8 mouse cellular contexts compared by ENCODE assay signal in the genomic region with DNA sequence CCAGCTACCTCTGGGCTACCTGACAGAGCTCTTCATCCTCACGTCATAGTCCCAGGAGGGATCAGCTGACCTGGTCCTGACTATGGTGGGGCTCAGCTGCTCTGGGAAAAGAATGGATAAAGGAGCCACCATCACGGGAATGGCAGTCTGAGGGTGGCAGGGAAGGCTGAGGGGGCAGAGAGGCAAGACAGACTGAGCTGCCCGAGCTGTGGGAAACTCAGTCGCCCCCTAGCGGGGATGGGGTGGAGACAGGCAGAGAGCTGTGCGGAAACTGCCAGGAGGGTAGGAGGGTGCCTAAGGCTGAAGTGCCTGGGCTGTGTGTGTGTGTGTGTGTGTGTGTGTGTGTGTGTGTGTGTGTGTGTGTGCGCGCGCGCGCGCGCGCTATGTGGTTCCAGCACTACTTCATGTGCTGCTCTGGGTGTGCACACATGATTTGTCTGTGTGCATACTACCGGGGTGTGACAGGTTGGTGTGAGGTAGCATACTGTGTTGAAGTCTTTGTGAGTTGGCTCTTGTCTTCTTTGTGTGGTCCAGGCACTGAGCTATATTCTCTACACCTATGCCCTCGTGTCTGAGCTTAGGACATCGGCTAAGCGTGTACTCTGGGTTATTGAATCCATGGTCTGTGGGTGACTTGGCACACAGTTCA. TPM values are rescaled to one million over a fixed set of nuclear protein-coding genes. Genes with fewer than 3 reads are reported as not detected.
DNase-seq lines count a peak whose midpoint lies in the region; ATAC-seq and TF ChIP-seq lines count a peak whose summit lies in the region.

No protein-coding gene starts in this region.

- no peak for ATAC-seq in erythroid progenitor cell, adult 5-6 weeks (replicated peaks; ENCODE audit: low FRiP score, poor library complexity, severe bottlenecking)

- peak; percentile 19 for TF ChIP-seq RAD21 in MEL (IDR thresholded peaks at IDR 0.05; ENCODE audit: low read depth, low read length)

- no peaks in the 10 kb centered on the region for H3K79me2 ChIP-seq in MEL (ENCODE audit: control insufficient read depth, insufficient read depth, low read length, poor library complexity)

- no peaks in the 10 kb centered on the region for H3K9me3 ChIP-seq in MEL (replicated peaks; ENCODE audit: insufficient read depth, low read length)

- no peak for TF ChIP-seq EP300 in MEL (IDR thresholded peaks at IDR 0.05; ENCODE audit: low read depth in 1 of 2, low read length in 2 of 2)

- peak; percentile 48 to 80 (median 57) for TF ChIP-seq CTCF in MEL (IDR thresholded peaks at IDR 0.05 in 2 of 3, conservative IDR thresholded peaks at IDR 0.05 in 1 of 3; ENCODE audit: control insufficient read depth in 1 of 3, insufficient read depth in 1 of 3, low read depth in 2 of 3, low read length in 3 of 3, poor library complexity in 1 of 3, severe bottlenecking in 1 of 3)

- H3K4me3 ChIP-seq in MEL (ENCODE audit: control insufficient read depth in 1 of 2, insufficient read depth in 1 of 2, low read depth in 2 of 2, low read length in 2 of 2): no peak overlapping the region

- H3K27ac ChIP-seq in MEL (ENCODE audit: control insufficient read depth, low read depth, low read length): no peak overlapping the region

- peak; percentile 82 for DNase-seq in A20 (ENCODE audit: low read depth, low spot score)
- peak; percentile 17 for DNase-seq in MEL (ENCODE audit: low read depth, low spot score)
- DNase-seq in cerebellum, adult 8-10 months: peak; percentile 81
- DNase-seq in frontal cortex, postnatal 14 days (ENCODE audit: low spot score in 2 of 2): peak; percentile 62 to 69
- DNase-seq in layer of hippocampus, adult 18-20 months (ENCODE audit: low spot score in 2 of 2): peak; percentile 78 to 86
- peak; percentile 46 for DNase-seq in lung, postnatal 10 days
- DNase-seq in retina, postnatal 7 days (ENCODE audit: low read depth, low spot score): peak; percentile 34

- no peak for TF ChIP-seq POLR2A in MEL (IDR thresholded peaks at IDR 0.05; ENCODE audit: control insufficient read depth in 1 of 2, insufficient read depth in 1 of 2, low read depth in 1 of 2, low read length in 2 of 2, poor library complexity in 1 of 2)

- no peak overlapping the region for H3K9ac ChIP-seq in MEL (ENCODE audit: control insufficient read depth, low read depth, low read length, poor library complexity, severe bottlenecking)

- H3K27me3 ChIP-seq in MEL (ENCODE audit: control insufficient read depth in 1 of 2, insufficient read depth in 2 of 2, low read length in 2 of 2): no peaks in the 10 kb centered on the region; a peak in 1 of 4 replicates

- no peaks in the 10 kb centered on the region for H3K36me3 ChIP-seq in MEL (ENCODE audit: control insufficient read depth in 1 of 2, insufficient read depth in 2 of 2, low read length in 2 of 2)

- no peaks in the 10 kb centered on the region for H3K4me1 ChIP-seq in MEL (ENCODE audit: control insufficient read depth in 1 of 2, insufficient read depth in 2 of 2, low read length in 2 of 2)

TF ChIP-seq in MEL, 35 proteins besides CTCF, POLR2A, EP300 and RAD21:
- TF ChIP-seq KAT2A (conservative IDR thresholded peaks at IDR 0.05; ENCODE audit: low read depth, low read length) (no peak), MAZ (IDR thresholded peaks at IDR 0.05; ENCODE audit: low read depth, low read length) (no peak), TAL1 (IDR thresholded peaks at IDR 0.05; ENCODE audit: low read length) (no peak), USF2 (IDR thresholded peaks at IDR 0.05; ENCODE audit: borderline replicate concordance in 1 of 2, insufficient read depth in 1 of 2, low read depth in 1 of 2, low read length in 2 of 2) (no peak), MAX (IDR thresholded peaks at IDR 0.05; ENCODE audit: low read length) (no peak), ETS1 (IDR thresholded peaks at IDR 0.05; ENCODE audit: low read depth, low read length) (no peak), JUND (IDR thresholded peaks at IDR 0.05; ENCODE audit: low read depth, low read length) (no peak), CHD2 (IDR thresholded peaks at IDR 0.05; ENCODE audit: low read length) (no peak), SMC3 (IDR thresholded peaks at IDR 0.05; ENCODE audit: low read depth, low read length) (peak; percentile 57), TCF12 (IDR thresholded peaks at IDR 0.05; ENCODE audit: low read depth, low read length) (no peak), SIN3A (IDR thresholded peaks at IDR 0.05; ENCODE audit: low read length) (no peak), TBP (IDR thresholded peaks at IDR 0.05; ENCODE audit: low read depth, low read length) (no peak), RCOR1 (IDR thresholded peaks at IDR 0.05; ENCODE audit: low read depth, low read length) (no peak), ZC3H11A (IDR thresholded peaks at IDR 0.05; ENCODE audit: low read depth, low read length) (0 out of 2 replicates have a peak, but pooled peaks have one; percentile 10), POLR2AphosphoS2 (IDR thresholded peaks at IDR 0.05; ENCODE audit: low read length) (no peak), E2F4 (IDR thresholded peaks at IDR 0.05; ENCODE audit: borderline replicate concordance, low read depth, low read length) (no peak)

RNA-seq across cellular contexts. Expression of gene Kcnc1, which starts 26.6 kb away (rescaled TPM):
- not detected in 2 replicates for total RNA-seq in MEL (2012; rRNA removed)
- polyA plus RNA-seq in MEL (2012; ENCODE audit: insufficient read depth in 1 of 2, insufficient read length in 2 of 2, low read depth in 1 of 2, low replicate concordance in 2 of 2, missing spikeins in 1 of 2): not detected
- 100 to 1,000 TPM; 117 to 118 TPM for total RNA-seq in layer of hippocampus, adult 18-20 months (2021)
- 5.0 TPM in 1 of 2 replicates, not detected in the other for total RNA-seq in erythroid progenitor cell, adult 5-6 weeks (2015; ENCODE audit: low replicate concordance)
- total RNA-seq in erythroid progenitor cell, adult 5-6 weeks (2017; ENCODE audit: low replicate concordance): 0.13 TPM in 1 of 2 replicates, not detected in the other

RNA-seq across cellular contexts. Expression of gene Myod1, which starts 46.6 kb away (rescaled TPM):
- total RNA-seq in MEL (2012; rRNA removed): not detected in 2 replicates
- not detected for polyA plus RNA-seq in MEL (2012; ENCODE audit: insufficient read depth in 1 of 2, insufficient read length in 2 of 2, low read depth in 1 of 2, low replicate concordance in 2 of 2, missing spikeins in 1 of 2)
- total RNA-seq in layer of hippocampus, adult 18-20 months (2021): under 1 TPM in 1 of 2 experiments, not detected in 1; 0.18 TPM
- total RNA-seq in erythroid progenitor cell, adult 5-6 weeks (2015; ENCODE audit: low replicate concordance): not detected in 2 replicates
- not detected in 2 replicates for total RNA-seq in erythroid progenitor cell, adult 5-6 weeks (2017; ENCODE audit: low replicate concordance)

Comparison
In these comparisons a context has a peak if more than half of its experiments do, and no peak if none do; other contexts are left out.
1. DNase-seq: peak in every context shown above with its lines; median percentile 82 in A20; 82 in layer of hippocampus, adult 18-20 months; 81 in cerebellum, adult 8-10 months; 66 in frontal cortex, postnatal 14 days; 46 in lung, postnatal 10 days; 34 in retina, postnatal 7 days; 17 in MEL.
2. RNA of gene Kcnc1, which starts 26.6 kb away (total RNA-seq): 117 to 118 TPM in layer of hippocampus, adult 18-20 months; 0.13 to 5.0 TPM in erythroid progenitor cell, adult 5-6 weeks and not detected in MEL; every median in the first group is over 10 times any median in the second.